Mouse (Mus musculus) hematopoietic multipotent progenitor cell, adult 10-12 weeks (in vitro differentiated cells): ENCODE measurements around the gene Kcnt2. TPM values are rescaled to one million over a fixed set of nuclear protein-coding genes. Genes with fewer than 3 reads are reported as not detected.

Experiments
- polyA plus RNA-seq: library from polyadenylated mRNA; stranded (reverse); fragments of >175 nt; gene quantifications from 2 replicates; pipeline ENCODE4 v1.2.3, GENCODE M21; 2012; ENCODE audit warnings: low replicate concordance

Kcnt2 gene
- polyA plus RNA-seq: not detected in 2 replicates

GRCm38 (mm10) chr1:140245876-140246597 is at the start of gene Kcnt2:
Gene Kcnt2 (plus strand): TSS chr1:140246158.

Other genes with a start within 250 kb of the Kcnt2 start
- 0.21 and 0.33 TPM in 2 replicates for gene Cfh, start 62.4 kb upstream of the Kcnt2 start, polyA plus RNA-seq